Comparison of ENCODE assay signal across 13 mouse cellular contexts in the genomic region with DNA sequence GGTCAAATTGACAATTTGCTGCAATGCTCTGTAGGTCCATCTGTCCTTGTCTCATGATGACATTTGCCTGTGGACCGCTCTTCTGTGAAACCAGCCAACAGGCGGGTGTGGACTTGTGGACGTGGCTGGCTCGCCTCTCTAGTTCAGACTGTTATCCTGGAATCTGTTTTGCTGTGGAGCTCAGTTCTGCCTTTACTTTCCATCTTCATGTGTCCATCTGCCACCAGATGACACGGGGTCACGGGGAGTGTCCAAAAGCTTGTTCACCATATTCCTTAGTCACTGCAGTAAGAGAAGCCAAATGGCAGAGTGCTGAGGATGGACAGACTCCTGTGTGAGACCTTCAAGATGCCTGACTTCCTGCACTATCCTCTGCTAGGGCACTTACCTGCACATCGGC.
"Had no signal": no experiment of that assay in that cellular context is flagged by ENCODE, and none has a peak within 500 bp of the region (broad histone marks: within the 10 kb centered on the region; RNA-seq: fewer than 3 reads in every experiment).

No protein-coding gene starts in this region.

- H3K27me3 ChIP-seq: limb, embryonic 15.5 days; liver, embryonic 12.5 days; megakaryocyte, embryonic 14.5 days; neural tube, embryonic 15.5 days had no signal

- H3K4me3 ChIP-seq: left cerebral cortex, adult 2 months; limb, embryonic 15.5 days; liver, embryonic 12.5 days; megakaryocyte, embryonic 14.5 days; myocyte; neural tube, embryonic 15.5 days had no signal

- H3K36me3 ChIP-seq: limb, embryonic 15.5 days; neural tube, embryonic 15.5 days had no signal

- DNase-seq: kidney, postnatal 25 days; lung, embryonic 14.5 days; lung, postnatal 14 days; right cerebral cortex, adult 18-20 months; right cerebral cortex, postnatal 25 days; thymus, postnatal 4 days had no signal

- ATAC-seq: liver, embryonic 12.5 days had no signal

- H3K4me1 ChIP-seq: limb, embryonic 15.5 days; liver, embryonic 12.5 days had no signal

- H3K9me3 ChIP-seq: limb, embryonic 15.5 days; liver, embryonic 12.5 days; megakaryocyte, embryonic 14.5 days; neural tube, embryonic 15.5 days had no signal

- H3K9ac ChIP-seq: limb, embryonic 15.5 days; liver, embryonic 12.5 days; lung, embryonic 14.5 days; neural tube, embryonic 15.5 days had no signal

- H3K4me2 ChIP-seq: limb, embryonic 15.5 days; liver, embryonic 12.5 days; lung, embryonic 14.5 days; neural tube, embryonic 15.5 days had no signal

- H3K27ac ChIP-seq: left cerebral cortex, adult 2 months; limb, embryonic 15.5 days; liver, embryonic 12.5 days; macrophage; neural tube, embryonic 15.5 days had no signal
